Mouse (Mus musculus) CH12.LX (cell line): ENCODE data around the gene Tet1. TPM values are rescaled to one million over a fixed set of nuclear protein-coding genes. Genes with fewer than 3 reads are reported as not detected.

Experiments
- DNase-seq: peaks from one replicate; pipeline ENCODE4 v3.0.0-alpha.2; 2013; ENCODE audit errors: extremely low read depth
- H3K27ac ChIP-seq: 2 replicates; pipeline ENCODE4 v1.5.1; 2012; ENCODE audit warnings: low read depth, mild to moderate bottlenecking, control low read depth, moderate library complexity; ENCODE audit not compliant: insufficient read depth
- H3K27me3 ChIP-seq: replicated peaks from 2 replicates; pipeline ENCODE3; 2012; ENCODE audit warnings: inconsistent platforms
- H3K36me3 ChIP-seq, 2 experiments: replicated peaks in 1 of 2; 2 replicates each; pipeline versions ENCODE3 to v1.6.1; 2012; ENCODE audit warnings: inconsistent platforms in 1 of 2, low read length in 1 of 2, mild to moderate bottlenecking in 1 of 2, mixed read lengths in 1 of 2, moderate library complexity in 1 of 2; ENCODE audit not compliant: control insufficient read depth in 1 of 2, insufficient read depth in 1 of 2
- H3K4me1 ChIP-seq, 2 experiments: 2 replicates each; pipeline ENCODE4 v1.6.1; 2012; ENCODE audit warnings: inconsistent platforms in 1 of 2, moderate library complexity in 1 of 2; ENCODE audit not compliant: insufficient read depth in 2 of 2, control insufficient read depth in 1 of 2
- H3K4me2 ChIP-seq: 2 replicates; pipeline ENCODE4 v1.6.1; 2012; ENCODE audit warnings: low read depth, mild to moderate bottlenecking, control low read depth; ENCODE audit not compliant: poor library complexity, insufficient read depth, severe bottlenecking
- H3K4me3 ChIP-seq, 3 experiments: fragments of 150-350 bp in 1 of 3; sonication (generic) in 1 of 3; replicated peaks in 1 of 3; 2 replicates each; pipeline versions ENCODE3 to v1.5.1; 2011 to 2012; ENCODE audit warnings: low read depth in 2 of 3, low read length in 2 of 3, mild to moderate bottlenecking in 2 of 3, moderate library complexity in 2 of 3, control low read depth in 1 of 3, improper control_type of control experiment in 1 of 3, inconsistent platforms in 1 of 3, mixed read lengths in 1 of 3; ENCODE audit not compliant: poor library complexity in 1 of 3
- H3K79me2 ChIP-seq: replicated peaks from 2 replicates; pipeline ENCODE4 v1.6.1; 2012; ENCODE audit warnings: mild to moderate bottlenecking, moderate library complexity; ENCODE audit not compliant: control insufficient read depth, poor library complexity, insufficient read depth, severe bottlenecking; ENCODE audit errors: extremely low read depth
- H3K9ac ChIP-seq: 2 replicates; pipeline ENCODE4 v1.6.1; 2012; ENCODE audit warnings: low read depth, mild to moderate bottlenecking, control low read depth, moderate library complexity; ENCODE audit not compliant: insufficient read depth
- H3K9me3 ChIP-seq: replicated peaks from 2 replicates; pipeline ENCODE3; 2012; ENCODE audit warnings: low read length, inconsistent platforms, mixed read lengths
- BHLHE40 ChIP-seq: IDR thresholded peaks from 2 replicates; pipeline ENCODE4 v1.6.1; 2011; ENCODE audit warnings: mild to moderate bottlenecking, low read depth, low read length, improper control_type of control experiment
- CHD1 ChIP-seq: IDR thresholded peaks from 2 replicates; pipeline ENCODE4 v1.6.1; 2012; ENCODE audit warnings: low read depth, low read length, improper control_type of control experiment, inconsistent platforms
- CHD2 ChIP-seq: IDR thresholded peaks from 2 replicates; pipeline ENCODE4 v1.6.1; 2011; ENCODE audit warnings: low read length, improper control_type of control experiment
- CTCF ChIP-seq, 2 experiments: IDR thresholded peaks in 1 of 2; conservative IDR thresholded peaks in 1 of 2; 2 replicates each; pipeline ENCODE4 v1.5.1; 2011 to 2012; ENCODE audit warnings: low read depth in 2 of 2, low read length in 2 of 2, improper control_type of control experiment in 1 of 2, inconsistent platforms in 1 of 2, mild to moderate bottlenecking in 1 of 2, moderate library complexity in 1 of 2
- E2F4 ChIP-seq: IDR thresholded peaks from 2 replicates; pipeline ENCODE4 v1.6.1; 2011; ENCODE audit warnings: low read depth, low read length, improper control_type of control experiment; ENCODE audit not compliant: insufficient replicate concordance
- ELF1 ChIP-seq: IDR thresholded peaks from 2 replicates; pipeline ENCODE4 v1.6.1; 2014; ENCODE audit warnings: low read depth, mild to moderate bottlenecking, inconsistent platforms, low read length, improper control_type of control experiment
- EP300 ChIP-seq: IDR thresholded peaks from 2 replicates; pipeline ENCODE4 v1.6.1; 2011; ENCODE audit warnings: low read length, improper control_type of control experiment
- ETS1 ChIP-seq: conservative IDR thresholded peaks from 2 replicates; pipeline ENCODE4 v1.6.1; 2012; ENCODE audit warnings: low read depth, mild to moderate bottlenecking, inconsistent platforms, low read length, improper control_type of control experiment, moderate library complexity
- GABPA ChIP-seq: IDR thresholded peaks from 2 replicates; pipeline ENCODE4 v1.6.1; 2012; ENCODE audit warnings: low read depth, low read length, improper control_type of control experiment, inconsistent platforms; ENCODE audit not compliant: insufficient replicate concordance
- JUN ChIP-seq: IDR thresholded peaks from 2 replicates; pipeline ENCODE4 v1.6.1; 2011; ENCODE audit warnings: low read depth, mild to moderate bottlenecking, low read length, improper control_type of control experiment, moderate library complexity; ENCODE audit not compliant: insufficient read depth
- JUND ChIP-seq: conservative IDR thresholded peaks from 2 replicates; pipeline ENCODE4 v1.6.1; 2011; ENCODE audit warnings: low read depth, low read length, improper control_type of control experiment
- KAT2A ChIP-seq: IDR thresholded peaks from 2 replicates; pipeline ENCODE4 v1.6.1; 2012; ENCODE audit warnings: low read length, improper control_type of control experiment, inconsistent platforms; ENCODE audit not compliant: insufficient replicate concordance
- MAFK ChIP-seq: IDR thresholded peaks from 2 replicates; pipeline ENCODE4 v1.6.1; 2011; ENCODE audit warnings: low read length, improper control_type of control experiment; ENCODE audit not compliant: insufficient replicate concordance
- MAX ChIP-seq: IDR thresholded peaks from 2 replicates; pipeline ENCODE4 v1.6.1; 2011; ENCODE audit warnings: low read length, improper control_type of control experiment
- MEF2A ChIP-seq: IDR thresholded peaks from 2 replicates; pipeline ENCODE4 v1.6.1; 2014; ENCODE audit warnings: low read depth, mild to moderate bottlenecking, inconsistent platforms, low read length, improper control_type of control experiment, borderline replicate concordance
- MXI1 ChIP-seq: IDR thresholded peaks from 2 replicates; pipeline ENCODE4 v1.6.1; 2011; ENCODE audit warnings: mild to moderate bottlenecking, low read depth, low read length, improper control_type of control experiment
- MYC ChIP-seq: IDR thresholded peaks from 2 replicates; pipeline ENCODE4 v1.6.1; 2011; ENCODE audit warnings: low read depth, mild to moderate bottlenecking, improper control_type of control experiment, low read length
- NELFE ChIP-seq: IDR thresholded peaks from 2 replicates; pipeline ENCODE4 v1.6.1; 2011; ENCODE audit warnings: low read depth, low read length, improper control_type of control experiment
- NRF1 ChIP-seq: IDR thresholded peaks from 2 replicates; pipeline ENCODE4 v1.6.1; 2014; ENCODE audit warnings: low read depth, mild to moderate bottlenecking, inconsistent platforms, low read length, improper control_type of control experiment, moderate library complexity
- PAX5 ChIP-seq: IDR thresholded peaks from 2 replicates; pipeline ENCODE4 v1.6.1; 2012; ENCODE audit warnings: low read length, inconsistent platforms, mixed read lengths
- POLR2A ChIP-seq: IDR thresholded peaks from 2 replicates; pipeline ENCODE4 v1.6.1; 2011; ENCODE audit warnings: low read depth, mild to moderate bottlenecking, improper control_type of control experiment, low read length
- POLR2AphosphoS2 ChIP-seq: IDR thresholded peaks from 2 replicates; pipeline ENCODE4 v1.6.1; 2011; ENCODE audit warnings: low read depth, low read length, improper control_type of control experiment
- RAD21 ChIP-seq: IDR thresholded peaks from 2 replicates; pipeline ENCODE4 v1.6.1; 2011; ENCODE audit warnings: low read depth, mild to moderate bottlenecking, low read length, improper control_type of control experiment, moderate library complexity
- SIN3A ChIP-seq: IDR thresholded peaks from 2 replicates; pipeline ENCODE4 v1.6.1; 2012; ENCODE audit warnings: low read length, improper control_type of control experiment, inconsistent platforms
- SMC3 ChIP-seq: IDR thresholded peaks from 2 replicates; pipeline ENCODE4 v1.6.1; 2011; ENCODE audit warnings: low read depth, low read length, improper control_type of control experiment
- TBP ChIP-seq: conservative IDR thresholded peaks from 2 replicates; pipeline ENCODE4 v1.6.1; 2011; ENCODE audit warnings: low read depth, low read length, improper control_type of control experiment
- TCF12 ChIP-seq: IDR thresholded peaks from 2 replicates; pipeline ENCODE4 v1.6.1; 2014; ENCODE audit warnings: low read depth, mild to moderate bottlenecking, inconsistent platforms, low read length, improper control_type of control experiment
- UBTF ChIP-seq: IDR thresholded peaks from 2 replicates; pipeline ENCODE4 v1.6.1; 2012; ENCODE audit warnings: low read depth, mild to moderate bottlenecking, inconsistent platforms, low read length, improper control_type of control experiment, moderate library complexity
- USF2 ChIP-seq: conservative IDR thresholded peaks from 2 replicates; pipeline ENCODE4 v1.6.1; 2011; ENCODE audit warnings: low read depth, low read length, improper control_type of control experiment
- ZC3H11A ChIP-seq: IDR thresholded peaks from 2 replicates; pipeline ENCODE4 v1.6.1; 2012; ENCODE audit warnings: low read depth, mild to moderate bottlenecking, inconsistent platforms, low read length, improper control_type of control experiment
- ZMIZ1 ChIP-seq: IDR thresholded peaks from 2 replicates; pipeline ENCODE4 v1.6.1; 2012; ENCODE audit warnings: low read depth, mild to moderate bottlenecking, inconsistent platforms, low read length, improper control_type of control experiment
- ZNF384 ChIP-seq: IDR thresholded peaks from 2 replicates; pipeline ENCODE4 v1.6.1; 2012; ENCODE audit warnings: low read depth, low read length, improper control_type of control experiment, inconsistent platforms
- dilution Hi-C: fragments of 300-500 bp; cut with MboI; formaldehyde crosslinking; loops from 2 replicates; pipeline ENCODE4 v1.14.3; 2020; ENCODE audit warnings: low sequenced_read_pairs; ENCODE audit not compliant: extremely low pct_unique_long_range_greater_than_20kb, extremely low pct_ligation_motif_present
- in situ Hi-C: fragments of 300-500 bp; cut with MboI; formaldehyde crosslinking; loops from 3 replicates; pipeline ENCODE4 v1.14.3; 2019; ENCODE audit warnings: low sequenced_read_pairs, low pct_ligation_motif_present, low pct_unique_long_range_greater_than_20kb, mixed read lengths
- polyA plus RNA-seq: library from polyadenylated mRNA; unstranded; fragments of >175 nt; gene quantifications from 2 replicates; pipeline ENCODE4 v1.2.1, GENCODE M21; 2012; ENCODE audit warnings: low read depth; ENCODE audit not compliant: insufficient read length
- total RNA-seq, 2 experiments: library from RNA; depleted of rRNA; stranded (reverse); fragments of 300-350 nt in 1 of 2; fragments of >200 nt in 1 of 2; gene quantifications; 2 replicates each; pipeline ENCODE4 v1.2.3; 2012 to 2014

Gene Tet1
- total and polyA plus RNA-seq, 3 experiments = 0.23 to 0.55 (median 0.34) TPM

GRCm38 (mm10) chr10:62894447-62894846 lies 14.3 kb downstream of the Tet1 start:
- Histone ChIP-seq H3K4me3 (no peak overlapping the region), H3K4me2 (no peak overlapping the region), H3K36me3 (no peaks in the 10 kb centered on the region), H3K9me3 (no peaks in the 10 kb centered on the region), H3K4me1 (peaks cover 12 to 35% of the 10 kb centered on the region in 2 experiments), H3K9ac (no peak overlapping the region), H3K27me3 (no peaks in the 10 kb centered on the region), H3K79me2 (no peaks in the 10 kb centered on the region), H3K27ac (no peak overlapping the region)
- in situ Hi-C loops (no loop called here), dilution Hi-C loops (no loop called here)
- DNase-seq = no peak
- TF ChIP-seq E2F4 = no peak
- no peak for TF ChIP-seq RAD21
- no peak for TF ChIP-seq MAX
- TF ChIP-seq ZNF384 = no peak
- TF ChIP-seq ETS1 = no peak
- no peak for TF ChIP-seq GABPA
- no peak for TF ChIP-seq TCF12
- no peak for TF ChIP-seq ZC3H11A
- TF ChIP-seq MXI1 = no peak
- TF ChIP-seq KAT2A = no peak
- TF ChIP-seq NELFE = no peak
- no peak for TF ChIP-seq NRF1
- TF ChIP-seq SMC3 = no peak
- TF ChIP-seq MEF2A = no peak
- TF ChIP-seq ZMIZ1 = no peak
- no peak for TF ChIP-seq MAFK
- no peak for TF ChIP-seq BHLHE40
- no peak for TF ChIP-seq SIN3A
- no peak for TF ChIP-seq POLR2A

GRCm38 (mm10) chr10:62893356-62893884 lies 15.4 kb downstream of the Tet1 start:
- Histone ChIP-seq H3K36me3 (no peaks in the 10 kb centered on the region), H3K27me3 (no peaks in the 10 kb centered on the region), H3K27ac (peak overlapping the region; percentile 46; the same call in 1 of the 2 replicates), H3K4me2 (peak overlapping the region; percentile 52), H3K4me1 (peaks cover 12 to 35% of the 10 kb centered on the region in 2 experiments), H3K79me2 (no peaks in the 10 kb centered on the region), H3K4me3 (no peak overlapping the region), H3K9ac (0 out of 2 replicates have a peak overlapping the region, but pooled peaks have one; percentile 3), H3K9me3 (no peaks in the 10 kb centered on the region)
- DNase-seq = peak; percentile 64
- dilution Hi-C loops = no loop called here
- in situ Hi-C loops = no loop called here
- TF ChIP-seq MEF2A (peak; percentile 84), PAX5 (no peak), MAX (0 out of 2 replicates have a peak, but pooled peaks have one; percentile 57), TBP (0 out of 2 replicates have a peak, but pooled peaks have one; percentile 32), MYC (peak; percentile 53; the same call in 1 of the 2 replicates), CHD2 (peak; percentile 71), CHD1 (peak; percentile 99), ZMIZ1 (0 out of 2 replicates have a peak, but pooled peaks have one; percentile 46), GABPA (no peak), ZNF384 (no peak), ELF1 (no peak), CTCF (conservative IDR thresholded peaks at IDR 0.05 in 1 of 2, IDR thresholded peaks at IDR 0.05 in 1 of 2; ENCODE audit: low read depth in 2 of 2, low read length in 2 of 2) (no peak), NRF1 (no peak), EP300 (peak; percentile 91), USF2 (no peak), JUN (no peak), POLR2AphosphoS2 (no peak), MAFK (peak; percentile 57; the same call in 1 of the 2 replicates), TCF12 (peak; percentile 52), JUND (peak; percentile 38; the same call in 1 of the 2 replicates), UBTF (no peak)
